Mouse (Mus musculus): ENCODE results near the gene Git2. TPM values are rescaled to one million over a fixed set of nuclear protein-coding genes. Genes with fewer than 3 reads are reported as not detected.

Gene Git2
- polyA plus RNA-seq, 1 experiment from 2014 or later = 53.1 TPM

- Histone ChIP-seq H3K36me3 (ENCODE audit: control insufficient read depth, insufficient read depth, low read length) (no peaks in the 10 kb centered on the region), H3K27ac (ENCODE audit: low read depth, low read length) (no peak overlapping the region), H3K4me2 (ENCODE audit: low read depth, low read length) (no peak overlapping the region), H3K9ac (replicated peaks; ENCODE audit: low read depth, low read length) (no peak overlapping the region), H3K9me3 (ENCODE audit: control insufficient read depth, low read length) (no peaks in the 10 kb centered on the region), H3K4me1 (ENCODE audit: control insufficient read depth, insufficient read depth, low read length) (no peaks in the 10 kb centered on the region), H3K27me3 (ENCODE audit: control insufficient read depth, insufficient read depth, low read length) (no peaks in the 10 kb centered on the region), H3K4me3 (ENCODE audit: low read depth, low read length) (no peak overlapping the region)
- 75% methylated on average over 5 of the region's 5 CpGs for WGBS
- no peak for ATAC-seq (ENCODE audit: low read depth)
Measured at GRCm38 (mm10) chr5:114695775-114696174, 79.5 kb downstream of the Git2 start.

DNA sequence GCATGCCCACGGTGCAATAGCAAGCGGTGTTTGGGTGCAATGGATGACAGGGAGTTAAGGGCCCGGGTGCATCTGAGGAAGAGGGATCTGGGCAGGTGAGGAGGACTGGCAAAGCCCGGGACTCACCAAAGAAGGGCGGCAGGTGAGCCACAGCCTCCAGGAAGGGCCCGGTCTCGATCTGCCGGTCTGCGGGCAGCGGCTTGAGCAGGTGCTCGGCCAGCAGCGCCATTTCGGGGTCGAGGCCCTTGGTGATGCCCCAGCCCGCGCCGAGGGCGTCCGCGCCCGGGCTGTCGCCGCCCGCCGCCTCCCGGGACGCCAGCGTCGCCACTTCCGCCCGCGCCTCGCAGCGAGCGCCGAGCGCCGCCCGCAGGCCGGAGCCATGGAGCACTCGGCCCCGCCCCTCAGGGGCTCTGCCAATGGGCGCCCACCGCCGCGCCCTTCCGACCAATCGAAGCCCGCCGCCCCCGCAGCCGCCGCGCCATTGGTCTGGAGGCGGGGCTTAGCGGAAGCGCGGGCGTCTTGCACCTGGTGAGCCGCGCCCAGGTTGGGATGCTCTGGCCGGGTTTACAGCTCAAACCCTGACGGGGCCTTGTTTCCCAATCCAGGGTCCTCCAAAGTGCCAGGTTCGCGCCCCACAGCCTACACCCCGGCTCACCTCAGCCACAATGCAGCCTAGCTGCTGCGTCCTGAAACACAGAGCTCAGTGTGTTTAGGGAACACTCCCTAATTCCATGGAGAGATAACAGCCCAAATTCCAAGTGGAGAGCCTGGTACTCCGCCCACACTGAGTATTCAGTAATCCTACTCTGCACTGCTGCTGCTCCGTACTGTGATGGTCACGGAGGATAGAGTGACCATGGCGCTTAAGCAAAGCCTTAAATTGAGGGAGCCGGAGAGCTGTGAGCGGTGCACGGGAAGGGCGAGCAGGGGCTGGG lies 84.4 kb downstream of the Git2 start, which contains the start of gene Gltp:
Gene Gltp (minus strand): TSS at position 352 of the 935 bp plus-strand sequence.
- peak; percentile 97 for ATAC-seq (ENCODE audit: low read depth)
- Histone ChIP-seq H3K27ac (ENCODE audit: low read depth, low read length) (no peak within 1 kb of the TSS), H3K27me3 (ENCODE audit: control insufficient read depth, insufficient read depth, low read length) (no peaks in the 10 kb centered on the region), H3K4me3 (ENCODE audit: low read depth, low read length) (peak within 1 kb of the TSS; percentile 77), H3K9ac (replicated peaks; ENCODE audit: low read depth, low read length) (peak within 1 kb of the TSS; percentile 84), H3K36me3 (ENCODE audit: control insufficient read depth, insufficient read depth, low read length) (no peaks in the 10 kb centered on the region), H3K9me3 (ENCODE audit: control insufficient read depth, low read length) (no peaks in the 10 kb centered on the region), H3K4me1 (ENCODE audit: control insufficient read depth, insufficient read depth, low read length) (peaks cover 11% of the 10 kb centered on the region), H3K4me2 (ENCODE audit: low read depth, low read length) (peak within 1 kb of the TSS; percentile 87)
- 5% methylated on average over 64 of the region's 75 CpGs for WGBS

DNA sequence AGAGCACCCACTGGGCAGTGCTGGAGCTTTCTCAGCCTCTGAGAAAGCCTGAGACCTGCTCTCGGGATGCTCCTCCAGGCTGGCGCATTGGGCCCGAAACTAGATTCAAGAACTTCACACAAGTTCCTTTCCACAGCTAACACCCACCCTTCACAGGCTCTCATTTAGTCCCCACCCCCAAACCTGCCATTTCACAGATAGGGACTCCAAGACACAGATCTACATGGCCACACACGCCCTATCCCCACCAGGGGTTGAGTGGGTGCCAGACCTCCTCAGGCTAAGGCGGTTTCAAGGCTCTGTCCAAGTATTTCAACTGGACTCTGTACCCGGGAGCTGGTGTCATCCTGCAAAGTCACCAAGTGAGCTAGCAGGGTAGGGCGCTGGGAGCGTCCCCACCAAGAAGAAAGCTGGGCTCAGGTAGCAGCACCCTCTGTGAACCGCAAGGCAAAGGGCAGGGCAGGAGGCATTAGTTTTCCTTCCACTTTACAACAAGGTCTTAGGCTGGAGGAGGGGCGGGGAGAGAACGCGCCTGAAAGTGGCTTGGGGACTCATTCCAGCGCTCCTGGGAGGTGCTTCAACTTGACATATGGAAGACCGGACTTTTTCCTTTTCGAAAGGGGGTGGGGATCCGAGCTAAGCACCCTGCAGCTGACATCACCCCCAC lies 85.5 kb downstream of the Git2 start:
- Histone ChIP-seq H3K4me3 (ENCODE audit: low read depth, low read length) (peak overlapping the region; percentile 77), H3K4me2 (ENCODE audit: low read depth, low read length) (peak overlapping the region; percentile 87), H3K27ac (ENCODE audit: low read depth, low read length) (no peak overlapping the region), H3K9me3 (ENCODE audit: control insufficient read depth, low read length) (no peaks in the 10 kb centered on the region), H3K27me3 (ENCODE audit: control insufficient read depth, insufficient read depth, low read length) (no peaks in the 10 kb centered on the region), H3K9ac (replicated peaks; ENCODE audit: low read depth, low read length) (peak overlapping the region; percentile 84), H3K36me3 (ENCODE audit: control insufficient read depth, insufficient read depth, low read length) (no peaks in the 10 kb centered on the region), H3K4me1 (ENCODE audit: control insufficient read depth, insufficient read depth, low read length) (peaks cover 11% of the 10 kb centered on the region)
- WGBS = 23% methylated on average over 16 of the region's 16 CpGs
- ATAC-seq (ENCODE audit: low read depth) = no peak

- Histone ChIP-seq H3K4me2 (ENCODE audit: low read depth, low read length) (no peak overlapping the region), H3K27me3 (ENCODE audit: control insufficient read depth, insufficient read depth, low read length) (no peaks in the 10 kb centered on the region)
Measured at GRCm38 (mm10) chr5:114688703-114689102, 86.6 kb downstream of the Git2 start.

GRCm38 (mm10) chr5:114687901-114688300 lies 87.4 kb downstream of the Git2 start:
- no peaks in the 10 kb centered on the region for H3K36me3 ChIP-seq (ENCODE audit: control insufficient read depth, insufficient read depth, low read length)
- H3K4me3 ChIP-seq (ENCODE audit: low read depth, low read length) = no peak overlapping the region
- H3K27ac ChIP-seq (ENCODE audit: low read depth, low read length) = no peak overlapping the region
- H3K27me3 ChIP-seq (ENCODE audit: control insufficient read depth, insufficient read depth, low read length) = no peaks in the 10 kb centered on the region
- H3K9me3 ChIP-seq (ENCODE audit: control insufficient read depth, low read length) = no peaks in the 10 kb centered on the region
- ATAC-seq (ENCODE audit: low read depth) = no peak
- peaks cover 13% of the 10 kb centered on the region for H3K4me1 ChIP-seq (ENCODE audit: control insufficient read depth, insufficient read depth, low read length)
- no peak overlapping the region for H3K4me2 ChIP-seq (ENCODE audit: low read depth, low read length)
- no peak overlapping the region for H3K9ac ChIP-seq (replicated peaks; ENCODE audit: low read depth, low read length)

More at GRCm38 (mm10) chr5:114688703-114689102, 86.6 kb downstream of the Git2 start:
- Histone ChIP-seq H3K4me1 (ENCODE audit: control insufficient read depth, insufficient read depth, low read length) (peaks cover 11% of the 10 kb centered on the region), H3K27ac (ENCODE audit: low read depth, low read length) (no peak overlapping the region), H3K9me3 (ENCODE audit: control insufficient read depth, low read length) (no peaks in the 10 kb centered on the region), H3K4me3 (ENCODE audit: low read depth, low read length) (no peak overlapping the region), H3K36me3 (ENCODE audit: control insufficient read depth, insufficient read depth, low read length) (no peaks in the 10 kb centered on the region), H3K9ac (replicated peaks; ENCODE audit: low read depth, low read length) (no peak overlapping the region)
- WGBS = 83% methylated on average over 13 of the region's 13 CpGs
- ATAC-seq (ENCODE audit: low read depth) = no peak

DNA sequence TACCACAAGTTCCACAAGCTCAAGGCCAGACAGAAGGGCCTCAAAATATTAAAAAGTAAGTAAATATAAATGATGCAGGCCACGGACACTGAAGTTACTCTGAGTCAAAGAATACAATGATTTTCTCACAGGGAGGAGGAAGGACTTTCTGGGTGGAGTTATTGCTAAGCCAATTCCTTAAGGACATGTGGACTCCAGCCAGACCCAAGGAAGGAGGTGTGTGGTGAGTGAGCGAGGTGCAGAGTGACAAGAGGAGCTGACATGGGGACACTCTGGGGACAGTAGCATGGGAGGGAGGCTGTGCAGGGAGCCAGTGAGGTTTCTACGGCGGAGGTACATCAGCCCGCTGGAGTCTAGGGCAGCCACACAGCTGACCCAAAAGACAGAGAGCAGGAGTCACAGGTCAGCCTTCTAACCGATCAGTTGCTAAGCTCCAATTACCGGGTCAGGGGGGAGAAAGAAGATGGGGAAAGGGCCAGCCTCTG lies 88.5 kb downstream of the Git2 start:
- Histone ChIP-seq H3K9ac (replicated peaks; ENCODE audit: low read depth, low read length) (no peak overlapping the region), H3K4me1 (ENCODE audit: control insufficient read depth, insufficient read depth, low read length) (peaks cover 16% of the 10 kb centered on the region), H3K27me3 (ENCODE audit: control insufficient read depth, insufficient read depth, low read length) (no peaks in the 10 kb centered on the region), H3K9me3 (ENCODE audit: control insufficient read depth, low read length) (no peaks in the 10 kb centered on the region), H3K27ac (ENCODE audit: low read depth, low read length) (no peak overlapping the region), H3K4me2 (ENCODE audit: low read depth, low read length) (no peak overlapping the region), H3K4me3 (ENCODE audit: low read depth, low read length) (no peak overlapping the region), H3K36me3 (ENCODE audit: control insufficient read depth, insufficient read depth, low read length) (no peaks in the 10 kb centered on the region)
- WGBS = 73% methylated on average over 7 of the region's 7 CpGs
- no peak for ATAC-seq (ENCODE audit: low read depth)

GRCm38 (mm10) chr5:114685986-114686385 lies 89.3 kb downstream of the Git2 start:
- 93% methylated on average over 5 of the region's 5 CpGs for WGBS
- Histone ChIP-seq H3K4me1 (ENCODE audit: control insufficient read depth, insufficient read depth, low read length) (peaks cover 16% of the 10 kb centered on the region), H3K4me3 (ENCODE audit: low read depth, low read length) (no peak overlapping the region), H3K27me3 (ENCODE audit: control insufficient read depth, insufficient read depth, low read length) (no peaks in the 10 kb centered on the region), H3K9ac (replicated peaks; ENCODE audit: low read depth, low read length) (no peak overlapping the region), H3K4me2 (ENCODE audit: low read depth, low read length) (no peak overlapping the region), H3K36me3 (ENCODE audit: control insufficient read depth, insufficient read depth, low read length) (no peaks in the 10 kb centered on the region), H3K27ac (ENCODE audit: low read depth, low read length) (no peak overlapping the region), H3K9me3 (ENCODE audit: control insufficient read depth, low read length) (no peaks in the 10 kb centered on the region)
- no peak for ATAC-seq (ENCODE audit: low read depth)

GRCm38 (mm10) chr5:114681717-114682116 lies 93.6 kb downstream of the Git2 start:
- H3K4me2 ChIP-seq (ENCODE audit: low read depth, low read length) = no peak overlapping the region
- no peak for ATAC-seq (ENCODE audit: low read depth)
- WGBS = 80% methylated on average over 8 of the region's 8 CpGs

More at GRCm38 (mm10) chr5:114681717-114682116, 93.6 kb downstream of the Git2 start:
- H3K9ac ChIP-seq (replicated peaks; ENCODE audit: low read depth, low read length) = no peak overlapping the region
- H3K9me3 ChIP-seq (ENCODE audit: control insufficient read depth, low read length) = no peaks in the 10 kb centered on the region
- no peak overlapping the region for H3K4me3 ChIP-seq (ENCODE audit: low read depth, low read length)
- no peak overlapping the region for H3K27ac ChIP-seq (ENCODE audit: low read depth, low read length)
- peaks cover under 1% of the 10 kb centered on the region; the same call in 1 of the 2 replicates for H3K36me3 ChIP-seq (ENCODE audit: control insufficient read depth, insufficient read depth, low read length)
- peaks cover 5% of the 10 kb centered on the region; the same call in 1 of the 2 replicates for H3K4me1 ChIP-seq (ENCODE audit: control insufficient read depth, insufficient read depth, low read length)
- H3K27me3 ChIP-seq (ENCODE audit: control insufficient read depth, insufficient read depth, low read length) = no peaks in the 10 kb centered on the region

Measured in neural tube, embryonic 14.5 days (tissue).